Mouse (Mus musculus): ENCODE data around the gene Rabgap1l. TPM values are rescaled to one million over a fixed set of nuclear protein-coding genes. Genes with fewer than 3 reads are reported as not detected.

Gene Rabgap1l
- total and polyA plus RNA-seq, 2 experiments from 2014 or later = 27.4 to 140 TPM

DNA sequence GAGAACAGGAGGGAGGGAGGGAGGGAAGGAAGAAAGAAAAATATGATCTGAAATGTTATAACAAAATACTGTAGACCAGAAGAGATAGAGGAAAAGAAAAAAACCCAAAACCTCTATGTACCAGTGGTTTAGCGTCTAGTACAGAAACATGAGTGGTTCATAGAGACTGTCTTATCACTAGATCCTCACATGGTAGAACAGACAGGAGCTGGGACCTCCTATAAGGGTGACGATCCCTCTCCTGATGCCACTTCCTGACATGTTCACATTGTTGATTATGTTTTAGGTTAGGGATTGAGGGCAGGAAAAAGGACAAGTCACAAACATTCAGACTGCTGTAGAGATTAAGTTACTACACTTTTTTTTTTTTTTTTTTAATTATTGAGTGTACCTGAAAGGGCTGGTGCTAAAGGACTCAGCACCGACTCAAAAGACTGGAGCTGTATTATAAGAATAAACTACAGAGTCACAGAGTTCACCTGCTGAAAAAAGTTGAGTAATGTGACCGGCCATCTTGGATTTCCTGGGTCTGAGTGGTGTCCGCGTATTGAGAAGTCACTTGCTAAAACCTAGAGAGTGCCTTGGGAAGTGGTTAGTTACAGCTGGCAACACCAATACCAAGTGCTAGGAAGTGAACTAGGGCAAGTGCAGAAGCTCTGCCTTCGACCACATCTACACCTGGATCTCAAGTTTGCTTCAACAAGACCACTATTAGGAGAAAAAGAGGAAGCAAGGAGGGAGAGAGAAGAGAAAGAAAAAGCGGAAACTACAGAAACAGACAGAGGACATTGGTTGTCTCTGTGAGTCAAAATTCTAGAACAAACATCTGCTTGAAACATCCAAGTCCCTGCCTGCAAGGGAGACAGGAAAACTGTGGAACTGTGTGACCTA is 37.8 kb upstream of the Rabgap1l start:
- H3K27me3 ChIP-seq (ENCODE audit: insufficient read depth, low read length) = no peaks in the 10 kb centered on the region
- H3K9me3 ChIP-seq (ENCODE audit: low read length) = no peaks in the 10 kb centered on the region
- ATAC-seq (no peak), DNase-seq (no peak)
- H3K9ac ChIP-seq = no peak overlapping the region
- no peak overlapping the region for H3K27ac ChIP-seq (ENCODE audit: low read depth, low read length)
- TF ChIP-seq CTCF (IDR thresholded peaks at IDR 0.05; ENCODE audit: low read depth) = no peak
- no peak overlapping the region for H3K4me3 ChIP-seq (ENCODE audit: low read depth, low read length)
- no peaks in the 10 kb centered on the region for H3K36me3 ChIP-seq (ENCODE audit: insufficient read depth)
- H3K4me2 ChIP-seq (ENCODE audit: low read depth) = no peak overlapping the region
- 94% methylated on average over 8 of the region's 8 CpGs for WGBS
- no peaks in the 10 kb centered on the region for H3K4me1 ChIP-seq (ENCODE audit: insufficient read depth)

DNA sequence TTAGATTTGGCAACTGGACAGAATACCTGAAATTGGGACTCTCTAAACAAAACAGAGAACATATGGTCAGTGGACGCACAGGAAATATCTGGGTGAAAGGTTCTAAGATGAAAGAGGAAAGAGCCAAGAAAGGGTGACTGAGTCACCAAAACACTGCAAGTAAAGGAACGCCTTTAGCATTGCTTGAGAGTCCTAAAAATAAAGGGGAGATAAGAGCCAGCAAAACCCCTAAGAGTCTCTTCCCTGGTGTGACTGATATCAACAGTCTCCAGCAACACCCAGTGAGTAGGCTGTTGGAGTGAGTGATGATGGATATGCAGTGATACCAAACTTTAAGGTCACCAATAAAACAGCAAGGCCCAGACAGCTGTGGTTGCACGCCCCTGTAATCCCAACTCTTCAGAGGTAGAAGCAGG is 32.4 kb upstream of the Rabgap1l start:
- H3K9me3 ChIP-seq (ENCODE audit: low read length) = no peaks in the 10 kb centered on the region
- no peak for ATAC-seq
- H3K4me3 ChIP-seq (ENCODE audit: low read depth, low read length) = no peak overlapping the region
- no peak for TF ChIP-seq CTCF (IDR thresholded peaks at IDR 0.05; ENCODE audit: low read depth)
- H3K27me3 ChIP-seq (ENCODE audit: insufficient read depth, low read length) = no peaks in the 10 kb centered on the region
- WGBS = 76% methylated on average over 3 of the region's 3 CpGs
- no peak overlapping the region for H3K27ac ChIP-seq (ENCODE audit: low read depth, low read length)
- H3K36me3 ChIP-seq (ENCODE audit: insufficient read depth) = no peaks in the 10 kb centered on the region
- no peak overlapping the region for H3K9ac ChIP-seq
- no peaks in the 10 kb centered on the region for H3K4me1 ChIP-seq (ENCODE audit: insufficient read depth)
- DNase-seq = no peak
- H3K4me2 ChIP-seq (ENCODE audit: low read depth) = no peak overlapping the region

DNA sequence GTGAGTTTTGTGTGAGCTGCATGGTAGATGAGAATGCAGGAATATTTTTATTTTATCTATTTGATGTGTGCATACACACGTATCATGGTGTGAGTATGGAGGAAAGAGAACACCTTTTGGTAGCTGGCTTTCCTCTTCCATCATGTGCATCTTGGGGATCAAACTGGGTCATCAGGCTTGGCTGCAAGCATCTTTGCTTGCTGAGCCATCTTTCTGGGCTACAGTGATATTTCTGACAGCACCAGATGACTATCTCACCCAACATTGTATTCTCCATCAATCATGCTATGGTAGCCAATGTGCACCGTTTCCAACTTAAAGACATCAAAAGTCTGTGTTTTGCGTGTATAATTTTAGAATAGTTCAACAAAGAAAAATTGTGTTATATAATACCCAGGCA is 30.6 kb upstream of the Rabgap1l start:
- Histone ChIP-seq H3K4me1 (ENCODE audit: insufficient read depth) (no peaks in the 10 kb centered on the region), H3K9ac (no peak overlapping the region), H3K36me3 (ENCODE audit: insufficient read depth) (no peaks in the 10 kb centered on the region), H3K4me3 (ENCODE audit: low read depth, low read length) (no peak overlapping the region), H3K4me2 (ENCODE audit: low read depth) (no peak overlapping the region), H3K9me3 (ENCODE audit: low read length) (no peaks in the 10 kb centered on the region), H3K27me3 (ENCODE audit: insufficient read depth, low read length) (no peaks in the 10 kb centered on the region), H3K27ac (ENCODE audit: low read depth, low read length) (no peak overlapping the region)
- 92% methylated on average over 3 of the region's 3 CpGs for WGBS
- ATAC-seq = no peak
- DNase-seq = no peak
- TF ChIP-seq CTCF (IDR thresholded peaks at IDR 0.05; ENCODE audit: low read depth) = no peak

DNA sequence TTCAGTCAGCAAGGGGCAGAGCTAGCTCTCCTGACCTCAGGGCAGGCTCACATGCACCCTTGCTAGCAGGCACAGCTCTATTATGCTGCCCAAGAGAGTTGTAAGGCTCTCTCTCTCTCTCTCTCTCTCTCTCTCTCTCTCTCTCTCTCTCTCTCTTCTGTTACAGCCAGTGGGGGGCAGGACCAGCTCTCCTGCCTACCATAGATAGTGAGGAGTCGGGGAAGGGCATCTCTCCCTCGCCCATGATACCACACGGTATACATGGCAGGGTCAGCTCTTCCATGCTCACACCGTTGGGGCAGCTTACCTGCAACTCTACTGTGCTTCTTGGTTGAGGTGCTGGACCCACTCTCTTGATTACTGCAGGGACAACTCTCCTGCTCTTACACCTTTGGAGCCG is 21.2 kb upstream of the Rabgap1l start:
- DNase-seq (no peak), ATAC-seq (no peak)
- Histone ChIP-seq H3K27ac (ENCODE audit: low read depth, low read length) (no peak overlapping the region), H3K9me3 (ENCODE audit: low read length) (no peaks in the 10 kb centered on the region), H3K9ac (no peak overlapping the region), H3K4me2 (ENCODE audit: low read depth) (no peak overlapping the region), H3K36me3 (ENCODE audit: insufficient read depth) (no peaks in the 10 kb centered on the region), H3K27me3 (ENCODE audit: insufficient read depth, low read length) (no peaks in the 10 kb centered on the region), H3K4me1 (ENCODE audit: insufficient read depth) (no peaks in the 10 kb centered on the region), H3K4me3 (ENCODE audit: low read depth, low read length) (no peak overlapping the region)
- TF ChIP-seq CTCF (IDR thresholded peaks at IDR 0.05; ENCODE audit: low read depth) = no peak
- WGBS = 92% methylated on average over 5 of the region's 5 CpGs

DNA sequence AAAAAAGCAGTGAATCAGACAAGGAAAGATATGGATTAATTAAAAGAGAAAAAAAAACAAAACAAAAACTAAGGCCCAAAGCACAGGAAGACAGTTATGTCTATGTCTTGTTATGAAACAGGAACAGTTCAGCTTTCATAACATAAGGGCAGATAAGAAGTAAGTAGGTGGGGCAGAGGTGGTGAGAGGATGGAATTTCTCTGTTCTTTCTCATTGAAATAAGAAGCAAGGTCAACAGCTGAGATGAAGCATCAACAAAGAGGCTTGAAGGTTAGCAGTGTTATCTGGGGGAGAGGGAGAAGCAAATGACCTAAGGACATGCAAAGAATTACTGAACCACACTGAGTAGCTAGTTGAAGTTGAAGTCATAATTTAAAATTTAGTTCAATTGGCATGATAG is 19.4 kb upstream of the Rabgap1l start:
- H3K9ac ChIP-seq = no peak overlapping the region
- no peak overlapping the region for H3K4me2 ChIP-seq (ENCODE audit: low read depth)
- H3K4me3 ChIP-seq (ENCODE audit: low read depth, low read length) = no peak overlapping the region
- no peaks in the 10 kb centered on the region for H3K27me3 ChIP-seq (ENCODE audit: insufficient read depth, low read length)
- ATAC-seq (no peak), DNase-seq (no peak)
- no peaks in the 10 kb centered on the region for H3K4me1 ChIP-seq (ENCODE audit: insufficient read depth)
- TF ChIP-seq CTCF (IDR thresholded peaks at IDR 0.05; ENCODE audit: low read depth) = no peak
- H3K36me3 ChIP-seq (ENCODE audit: insufficient read depth) = no peaks in the 10 kb centered on the region
- no peaks in the 10 kb centered on the region for H3K9me3 ChIP-seq (ENCODE audit: low read length)
- H3K27ac ChIP-seq (ENCODE audit: low read depth, low read length) = no peak overlapping the region

DNA sequence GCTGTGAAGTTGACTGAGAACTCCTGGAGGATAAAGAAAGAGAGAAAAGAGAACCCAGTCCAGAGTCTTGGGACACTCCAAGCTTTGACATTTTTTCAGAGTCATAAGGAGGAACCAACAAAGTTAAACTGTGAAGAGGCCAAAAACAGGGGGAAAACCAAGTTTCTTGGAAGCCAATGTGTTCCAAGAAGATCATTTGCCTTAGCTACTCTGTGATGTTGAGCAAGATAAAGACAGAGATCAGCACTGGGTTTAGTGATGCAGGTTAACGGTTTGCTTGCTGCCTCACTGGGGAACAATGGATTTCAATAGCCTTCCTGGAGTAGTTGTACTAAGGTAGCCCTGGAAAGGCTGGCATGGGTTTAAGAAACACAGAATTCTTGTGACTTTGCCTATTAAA is 18.9 kb upstream of the Rabgap1l start:
- Histone ChIP-seq H3K4me2 (ENCODE audit: low read depth) (no peak overlapping the region), H3K27ac (ENCODE audit: low read depth, low read length) (no peak overlapping the region), H3K36me3 (ENCODE audit: insufficient read depth) (no peaks in the 10 kb centered on the region), H3K4me3 (ENCODE audit: low read depth, low read length) (no peak overlapping the region), H3K9ac (no peak overlapping the region), H3K9me3 (ENCODE audit: low read length) (no peaks in the 10 kb centered on the region), H3K4me1 (ENCODE audit: insufficient read depth) (no peaks in the 10 kb centered on the region), H3K27me3 (ENCODE audit: insufficient read depth, low read length) (no peaks in the 10 kb centered on the region)
- DNase-seq (no peak), ATAC-seq (no peak)
- TF ChIP-seq CTCF (IDR thresholded peaks at IDR 0.05; ENCODE audit: low read depth) = no peak
- WGBS = 59% methylated on average over 1 of the region's 1 CpGs

DNA sequence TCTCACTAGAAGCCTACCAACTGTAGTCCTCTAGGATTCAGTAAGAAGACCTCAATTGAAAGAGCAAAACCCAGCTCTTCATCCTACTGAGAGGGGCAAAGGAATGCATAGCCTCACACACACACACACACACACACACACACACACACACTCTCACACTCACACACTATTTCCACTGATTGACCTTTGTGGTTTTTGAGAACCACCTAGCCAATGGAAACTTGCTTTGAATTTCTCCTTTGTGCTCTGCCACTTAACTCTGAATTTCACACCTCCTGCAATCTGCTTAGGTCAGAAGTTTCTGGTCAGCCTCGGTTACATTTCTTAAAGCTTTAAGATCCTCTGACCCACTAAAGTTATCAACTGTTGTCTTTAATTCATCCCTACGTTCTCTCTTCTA is 12.3 kb upstream of the Rabgap1l start:
- no peak for ATAC-seq
- TF ChIP-seq CTCF (IDR thresholded peaks at IDR 0.05; ENCODE audit: low read depth) = no peak
- Histone ChIP-seq H3K4me3 (ENCODE audit: low read depth, low read length) (no peak overlapping the region), H3K27ac (ENCODE audit: low read depth, low read length) (no peak overlapping the region), H3K9me3 (ENCODE audit: low read length) (no peaks in the 10 kb centered on the region), H3K9ac (no peak overlapping the region), H3K4me1 (ENCODE audit: insufficient read depth) (no peaks in the 10 kb centered on the region), H3K4me2 (ENCODE audit: low read depth) (no peak overlapping the region), H3K36me3 (ENCODE audit: insufficient read depth) (no peaks in the 10 kb centered on the region), H3K27me3 (ENCODE audit: insufficient read depth, low read length) (no peaks in the 10 kb centered on the region)
- no peak for DNase-seq
- WGBS = 77% methylated on average over 2 of the region's 2 CpGs

Data from forebrain, postnatal 0 days (tissue).